ENCODE assay signal across 8 mouse cellular contexts in the genomic region with DNA sequence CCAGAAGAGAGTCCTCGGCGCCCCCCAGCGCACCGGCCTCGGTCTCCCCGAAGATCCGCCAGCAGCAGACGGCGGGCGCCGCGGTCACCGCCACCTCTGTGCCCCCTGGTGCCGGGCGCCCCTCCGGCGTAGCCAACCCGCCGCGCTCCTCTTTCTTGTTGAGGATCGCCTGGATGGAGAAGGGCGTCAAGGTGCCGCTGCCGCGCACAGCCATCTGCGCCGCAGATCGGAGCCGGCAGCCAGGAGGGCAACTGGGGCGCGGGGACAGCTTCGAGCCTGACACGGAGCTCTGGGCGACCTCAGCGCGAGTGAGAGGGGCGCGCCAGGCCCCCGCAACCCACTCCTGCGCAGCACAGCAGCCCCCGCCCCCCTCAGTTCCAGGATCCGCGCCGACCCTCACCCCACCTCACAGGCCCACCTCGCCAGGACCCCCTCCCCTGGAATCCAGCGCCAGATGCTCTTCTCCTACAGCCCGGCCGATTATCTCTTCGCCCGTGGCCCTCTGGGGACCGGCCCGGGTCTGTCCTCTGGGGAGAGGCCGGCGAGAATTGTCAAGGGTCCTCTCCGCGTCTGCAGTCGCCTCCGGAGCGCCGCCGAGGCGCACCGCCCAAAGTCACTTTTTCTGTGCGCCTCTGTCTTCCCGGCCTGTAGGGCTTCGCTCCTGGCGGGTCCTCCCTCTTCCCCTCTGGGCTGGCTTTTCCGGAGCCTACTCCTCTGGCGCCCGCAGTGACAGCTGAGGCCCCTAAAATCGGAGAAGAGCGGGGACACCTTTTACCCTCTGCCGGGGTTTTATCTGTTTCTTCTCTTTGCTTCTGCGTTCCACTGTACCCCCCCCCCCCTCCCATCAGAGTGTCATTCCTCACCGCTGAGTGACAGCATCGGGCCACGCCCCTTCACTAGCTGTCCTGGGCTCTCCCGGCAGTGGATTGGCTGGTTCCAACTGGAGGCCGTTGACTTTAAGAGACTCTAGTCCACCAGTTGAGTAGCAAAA. TPM values are rescaled to one million over a fixed set of nuclear protein-coding genes. Genes with fewer than 3 reads are reported as not detected.
DNase-seq lines count a peak whose midpoint lies in the region; ATAC-seq lines count a peak whose summit lies in the region.

Gene Nkx3-2 (minus strand): TSS at position 771 of the 991 bp plus-strand sequence.

- H3K4me1 ChIP-seq in kidney, embryonic 16.5 days (ENCODE audit: insufficient read depth, low read length) = peaks cover 26% of the 10 kb centered on the region
- peaks cover 13% of the 10 kb centered on the region; the same call in 1 of the 2 replicates for H3K4me1 ChIP-seq in intestine, embryonic 16.5 days (ENCODE audit: control insufficient read depth, insufficient read depth, low read length)
- H3K4me1 ChIP-seq in neural tube, embryonic 15.5 days = peaks cover 42% of the 10 kb centered on the region

- H3K9ac ChIP-seq in kidney, embryonic 16.5 days (replicated peaks; ENCODE audit: low read length) = no peak within 1 kb of the TSS
- peak within 1 kb of the TSS; percentile 68 for H3K9ac ChIP-seq in intestine, embryonic 16.5 days (ENCODE audit: low read depth, low read length)
- H3K9ac ChIP-seq in neural tube, embryonic 15.5 days (replicated peaks) = no peak within 1 kb of the TSS

- no peak within 1 kb of the TSS for H3K27ac ChIP-seq in kidney, embryonic 16.5 days (ENCODE audit: low read length)
- H3K27ac ChIP-seq in intestine, embryonic 16.5 days (ENCODE audit: low read length) = peak within 1 kb of the TSS; percentile 61
- no peak within 1 kb of the TSS for H3K27ac ChIP-seq in neural tube, embryonic 15.5 days (replicated peaks)

- no peak for DNase-seq in kidney, postnatal 14 days
- peak; percentile 82 for DNase-seq in embryo, embryonic 9.5 days (ENCODE audit: extremely low spot score)
- no peak for DNase-seq in urinary bladder, postnatal 10 days (ENCODE audit: low spot score)
- DNase-seq in frontal cortex, postnatal 25 days (ENCODE audit: low spot score in 2 of 2) = no peak
- no peak for DNase-seq in thymus, postnatal 10 days (ENCODE audit: low spot score in 2 of 2)

- no peaks in the 10 kb centered on the region for H3K9me3 ChIP-seq in kidney, embryonic 16.5 days (ENCODE audit: low read length)
- no peaks in the 10 kb centered on the region for H3K9me3 ChIP-seq in intestine, embryonic 16.5 days (ENCODE audit: control insufficient read depth, low read length)
- no peaks in the 10 kb centered on the region for H3K9me3 ChIP-seq in neural tube, embryonic 15.5 days (replicated peaks)

- ATAC-seq in kidney, embryonic 16.5 days (ENCODE audit: low FRiP score, low TSS enrichment) = peak; percentile 36; the same call in 1 of the 2 replicates
- peak; percentile 79 for ATAC-seq in intestine, embryonic 16.5 days
- peak; percentile 27; the same call in 1 of the 2 replicates for ATAC-seq in neural tube, embryonic 15.5 days (ENCODE audit: low FRiP score)

- WGBS in kidney, embryonic 16.5 days = under 1% methylated on average over 71 of the region's 79 CpGs
- whole genome bisulfite sequencing in intestine, embryonic 16.5 days = under 1% methylated on average over 77 of the region's 79 CpGs
- under 1% methylated on average over 74 of the region's 79 CpGs for whole genome bisulfite sequencing in neural tube, embryonic 15.5 days

- peaks cover 88% of the 10 kb centered on the region for H3K27me3 ChIP-seq in kidney, embryonic 16.5 days (ENCODE audit: insufficient read depth, low read length)
- H3K27me3 ChIP-seq in intestine, embryonic 16.5 days (replicated peaks; ENCODE audit: control insufficient read depth, insufficient read depth, low read length) = peaks cover 65% of the 10 kb centered on the region
- peaks cover 85% of the 10 kb centered on the region for H3K27me3 ChIP-seq in neural tube, embryonic 15.5 days (replicated peaks)

- peak within 1 kb of the TSS; percentile 42 for H3K4me3 ChIP-seq in kidney, embryonic 16.5 days (ENCODE audit: low read length)
- H3K4me3 ChIP-seq in intestine, embryonic 16.5 days (ENCODE audit: low read length) = peak within 1 kb of the TSS; percentile 55
- H3K4me3 ChIP-seq in neural tube, embryonic 15.5 days (replicated peaks) = peak within 1 kb of the TSS; percentile 34

- peak within 1 kb of the TSS; percentile 55 for H3K4me2 ChIP-seq in kidney, embryonic 16.5 days (replicated peaks; ENCODE audit: low read depth, low read length)
- peak within 1 kb of the TSS; percentile 71 for H3K4me2 ChIP-seq in intestine, embryonic 16.5 days (ENCODE audit: low read depth, low read length)
- H3K4me2 ChIP-seq in neural tube, embryonic 15.5 days = peak within 1 kb of the TSS; percentile 59

- H3K36me3 ChIP-seq in kidney, embryonic 16.5 days (ENCODE audit: insufficient read depth, low read length) = no peaks in the 10 kb centered on the region
- H3K36me3 ChIP-seq in intestine, embryonic 16.5 days (ENCODE audit: control insufficient read depth, insufficient read depth, low read length) = no peaks in the 10 kb centered on the region
- H3K36me3 ChIP-seq in neural tube, embryonic 15.5 days = no peaks in the 10 kb centered on the region

RNA-seq across cellular contexts. Expression of gene Nkx3-2, which starts in this region (rescaled TPM):
- polyA plus RNA-seq in kidney, embryonic 16.5 days (2015; fragmentation: Nextera tagmentation; extraction: Ambion mirVana) = not detected in 2 replicates
- 1.5 and 1.9 TPM in 2 replicates for polyA plus RNA-seq in intestine, embryonic 16.5 days (2015; fragmentation: Nextera tagmentation; extraction: Ambion mirVana)
- 0.23 and 0.82 TPM in 2 replicates for polyA plus RNA-seq in neural tube, embryonic 15.5 days (2015; fragmentation: Nextera tagmentation; extraction: Ambion mirVana)

Comparison
In these comparisons a context has a peak if more than half of its experiments do, and no peak if none do; other contexts are left out.
1. Peak in ATAC-seq, H3K4me3 ChIP-seq and H3K4me2 ChIP-seq in kidney, embryonic 16.5 days; RNA of the gene not detected or under 1 TPM.
2. Peak in ATAC-seq, H3K4me3 ChIP-seq and H3K4me2 ChIP-seq in neural tube, embryonic 15.5 days; RNA of the gene not detected or under 1 TPM.
3. ATAC-seq: peak in every context shown above with its lines; median percentile 79 in intestine, embryonic 16.5 days; 36 in kidney, embryonic 16.5 days; 27 in neural tube, embryonic 15.5 days.